Mouse (Mus musculus) lung, adult 2 months (tissue): ENCODE measurements around the gene Rab11fip4. TPM values are rescaled to one million over a fixed set of nuclear protein-coding genes. Genes with fewer than 3 reads are reported as not detected.

Experiments
- DNase-seq: peaks from one replicate; pipeline ENCODE4 v3.0.0; 2022
- H3K4me1 ChIP-seq: fragments of 200-500 bp; 2 replicates; pipeline ENCODE4 v1.6.1; 2011; ENCODE audit warnings: low read length; ENCODE audit not compliant: control insufficient read depth, insufficient read depth
- H3K4me3 ChIP-seq: fragments of 200-500 bp; replicated peaks from 2 replicates; pipeline ENCODE3; 2011; ENCODE audit warnings: low read depth, mild to moderate bottlenecking, control low read depth, low read length; ENCODE audit errors: extremely low read depth
- CTCF ChIP-seq: fragments of 200-500 bp; IDR thresholded peaks from 2 replicates; pipeline ENCODE4 v1.5.1; 2011; ENCODE audit warnings: mild to moderate bottlenecking, low read length, control low read depth; ENCODE audit not compliant: insufficient read depth
- POLR2A ChIP-seq: fragments of 200-500 bp; IDR thresholded peaks from 2 replicates; pipeline ENCODE4 v1.6.1; 2011; ENCODE audit warnings: low read depth, mild to moderate bottlenecking, control low read depth, low read length, borderline replicate concordance; ENCODE audit errors: extremely low read depth
- WGBS: fragments of 180-500 bp; shearing (Covaris S2); methylation state at CpG from one replicate; pipeline ENCODE4 v1.1.7; 2018; 5-methylcytosine and 5-hydroxymethylcytosine counted together
- polyA plus RNA-seq: library from polyadenylated mRNA; depleted of rRNA; stranded (reverse); fragments of >200 nt; gene quantifications from 2 replicates; pipeline ENCODE4 v1.2.3, GENCODE M21; 2012

The Rab11fip4 gene
- polyA plus RNA-seq, 1 experiment: 7.3 TPM

- H3K4me1 ChIP-seq: no peaks in the 10 kb centered on the region
- no peak for DNase-seq
- 89% methylated on average over 6 of the region's 6 CpGs for WGBS
- H3K4me3 ChIP-seq: no peak overlapping the region
- TF ChIP-seq POLR2A (no peak), CTCF (no peak)
Observed at GRCm38 (mm10) chr11:79635661-79636449, 44.8 kb downstream of the Rab11fip4 start.

GRCm38 (mm10) chr11:79636481-79636880 lies 45.5 kb downstream of the Rab11fip4 start:
- Histone ChIP-seq H3K4me1 (no peaks in the 10 kb centered on the region), H3K4me3 (no peak overlapping the region)
- DNase-seq: no peak
- 79% methylated on average over 1 of the region's 1 CpGs for WGBS
- TF ChIP-seq POLR2A (no peak), CTCF (no peak)

GRCm38 (mm10) chr11:79638691-79639090 lies 47.7 kb downstream of the Rab11fip4 start:
- DNase-seq: no peak
- TF ChIP-seq POLR2A (no peak), CTCF (no peak)
- H3K4me1 ChIP-seq: no peaks in the 10 kb centered on the region
- H3K4me3 ChIP-seq: no peak overlapping the region
- 85% methylated on average over 5 of the region's 5 CpGs for WGBS

- no peak for TF ChIP-seq POLR2A
- no peaks in the 10 kb centered on the region for H3K4me1 ChIP-seq
- no peak for DNase-seq
- WGBS: 44% methylated on average over 8 of the region's 8 CpGs
- H3K4me3 ChIP-seq: no peak overlapping the region
Observed at GRCm38 (mm10) chr11:79640940-79641733, 50.1 kb downstream of the Rab11fip4 start.

- no peak overlapping the region for H3K4me3 ChIP-seq
- H3K4me1 ChIP-seq: no peaks in the 10 kb centered on the region
- WGBS: 82% methylated on average over 9 of the region's 9 CpGs
- no peak for TF ChIP-seq CTCF
- no peak for TF ChIP-seq POLR2A
- no peak for DNase-seq
Observed at GRCm38 (mm10) chr11:79643730-79644129, 52.7 kb downstream of the Rab11fip4 start.

- DNase-seq: no peak
- Histone ChIP-seq H3K4me3 (no peak overlapping the region), H3K4me1 (no peaks in the 10 kb centered on the region)
- TF ChIP-seq CTCF (no peak), POLR2A (no peak)
- 49% methylated on average over 8 of the region's 8 CpGs for WGBS
Observed at GRCm38 (mm10) chr11:79644717-79645191, 53.7 kb downstream of the Rab11fip4 start.

GRCm38 (mm10) chr11:79646026-79646425 lies 55.0 kb downstream of the Rab11fip4 start:
- WGBS: 80% methylated on average over 5 of the region's 5 CpGs
- TF ChIP-seq CTCF: no peak
- no peak for TF ChIP-seq POLR2A

GRCm38 (mm10) chr11:79646467-79647070 lies 55.6 kb downstream of the Rab11fip4 start:
- WGBS: 41% methylated on average over 12 of the region's 12 CpGs

More at GRCm38 (mm10) chr11:79646026-79646425, 55.0 kb downstream of the Rab11fip4 start:
- no peak overlapping the region for H3K4me3 ChIP-seq
- no peak for DNase-seq
- no peaks in the 10 kb centered on the region for H3K4me1 ChIP-seq

GRCm38 (mm10) chr11:79647071-79647501 lies 56.1 kb downstream of the Rab11fip4 start:
- WGBS: 53% methylated on average over 8 of the region's 8 CpGs
- Histone ChIP-seq H3K4me3 (no peak overlapping the region), H3K4me1 (no peaks in the 10 kb centered on the region)
- no peak for DNase-seq
- TF ChIP-seq POLR2A (no peak), CTCF (no peak)

More at GRCm38 (mm10) chr11:79646467-79647070, 55.6 kb downstream of the Rab11fip4 start:
- no peak for DNase-seq
- no peaks in the 10 kb centered on the region for H3K4me1 ChIP-seq
- H3K4me3 ChIP-seq: no peak overlapping the region
- TF ChIP-seq POLR2A (no peak), CTCF (no peak)
